Mouse (Mus musculus) telencephalon, adult 2 months (tissue): ENCODE results near the gene Mtus2.
"Not testable (repeated sequence)": the region's sequence is repeated elsewhere in the genome, so short reads cannot be mapped to it uniquely, and the experiment has no call there.

ENCODE experiments used
- DNase-seq: peaks from one replicate; pipeline ENCODE4 v3.0.0-alpha.2; 2011; ENCODE audit warnings: low read depth, low spot score

The Mtus2 gene

GRCm38 (mm10) chr5:148272771-148273170 lies 315.7 kb downstream of the Mtus2 start:
- no peak for DNase-seq

GRCm38 (mm10) chr5:148278233-148278632 lies 321.1 kb downstream of the Mtus2 start:
- DNase-seq = no peak

GRCm38 (mm10) chr5:148280321-148280720 lies 323.2 kb downstream of the Mtus2 start:
- no peak for DNase-seq

DNA sequence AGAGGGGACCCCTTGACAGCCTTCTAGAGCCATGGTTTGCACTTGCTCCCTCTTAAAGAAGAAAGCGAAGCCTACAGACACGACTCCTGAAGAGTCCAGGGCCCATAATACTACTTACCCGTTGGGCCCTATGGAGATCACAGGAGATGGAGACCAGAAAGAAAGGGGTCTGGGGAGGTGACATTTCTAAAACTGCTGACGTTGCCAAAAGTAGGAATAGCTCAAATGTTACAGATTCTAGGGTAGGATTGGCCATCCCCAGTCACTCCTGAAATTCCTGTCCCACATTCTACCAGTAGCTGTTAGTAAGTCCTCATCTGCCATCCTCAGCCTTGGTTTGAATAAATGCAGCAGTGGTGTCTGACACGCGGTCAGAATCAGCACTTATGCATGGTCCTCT lies 325.0 kb downstream of the Mtus2 start:
- DNase-seq = no peak

DNA sequence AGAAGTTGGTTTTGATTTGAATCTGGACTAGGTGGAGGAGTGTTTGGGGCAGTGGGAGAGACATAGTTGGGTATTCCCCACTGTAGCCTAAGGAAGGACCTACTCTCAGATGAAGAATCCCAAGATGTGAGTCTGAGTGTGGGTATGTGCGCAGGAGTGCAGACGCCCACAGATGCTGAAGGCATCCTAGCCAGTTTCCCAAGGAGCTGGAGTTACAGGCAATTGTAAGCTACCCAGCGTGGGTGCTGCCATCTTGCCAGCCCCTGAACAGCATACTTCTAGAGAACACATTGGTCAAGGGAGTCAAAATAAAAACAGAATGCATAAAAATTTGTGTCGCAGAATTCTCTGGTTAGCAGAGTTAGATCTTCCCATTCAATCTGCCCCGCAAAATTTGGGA lies 325.5 kb downstream of the Mtus2 start:
- DNase-seq = no peak

GRCm38 (mm10) chr5:148283177-148283576 lies 326.1 kb downstream of the Mtus2 start:
- DNase-seq = no peak

DNA sequence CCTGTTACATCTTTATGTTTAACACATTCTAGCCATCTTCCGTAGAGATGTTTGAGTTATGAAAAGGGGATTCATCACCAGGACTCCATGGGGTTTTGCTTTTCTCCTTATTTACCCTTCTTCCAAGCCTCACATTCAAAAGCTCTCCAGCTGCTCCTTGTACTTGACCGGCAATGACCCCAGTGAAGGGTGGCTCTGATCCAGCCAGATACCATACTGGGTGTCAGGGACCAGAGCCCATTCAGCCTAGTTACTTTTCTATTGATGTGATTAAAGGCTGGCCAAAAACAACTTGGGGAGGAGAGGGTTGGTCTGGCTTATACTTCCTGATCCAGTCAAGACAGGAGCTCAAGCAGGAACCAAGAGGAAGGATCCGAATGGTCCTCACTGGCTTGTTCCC lies 326.5 kb downstream of the Mtus2 start:
- DNase-seq = no peak

GRCm38 (mm10) chr5:148287529-148287928 lies 330.4 kb downstream of the Mtus2 start:
- no peak for DNase-seq

DNA sequence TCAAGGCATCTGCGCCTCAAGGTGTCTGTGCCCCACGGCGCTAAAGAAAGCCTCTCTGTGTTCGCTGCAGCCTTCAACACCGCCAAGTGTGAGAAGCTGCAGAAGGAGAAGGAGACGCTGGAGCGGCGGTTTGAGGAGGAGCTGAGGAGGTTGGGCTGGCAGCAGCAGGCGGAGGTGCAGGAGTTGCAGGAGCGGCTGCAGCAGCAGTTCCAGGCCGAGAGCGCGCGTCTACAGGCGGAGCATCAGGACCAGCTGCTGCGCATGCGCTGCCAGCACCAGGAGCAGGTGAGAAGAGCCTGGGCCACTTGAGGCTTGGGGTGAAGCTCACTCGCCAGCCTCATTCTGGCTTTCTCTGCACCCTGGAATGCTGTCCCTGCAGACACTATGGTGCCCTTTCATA lies 331.7 kb downstream of the Mtus2 start:
- no peak for DNase-seq

DNA sequence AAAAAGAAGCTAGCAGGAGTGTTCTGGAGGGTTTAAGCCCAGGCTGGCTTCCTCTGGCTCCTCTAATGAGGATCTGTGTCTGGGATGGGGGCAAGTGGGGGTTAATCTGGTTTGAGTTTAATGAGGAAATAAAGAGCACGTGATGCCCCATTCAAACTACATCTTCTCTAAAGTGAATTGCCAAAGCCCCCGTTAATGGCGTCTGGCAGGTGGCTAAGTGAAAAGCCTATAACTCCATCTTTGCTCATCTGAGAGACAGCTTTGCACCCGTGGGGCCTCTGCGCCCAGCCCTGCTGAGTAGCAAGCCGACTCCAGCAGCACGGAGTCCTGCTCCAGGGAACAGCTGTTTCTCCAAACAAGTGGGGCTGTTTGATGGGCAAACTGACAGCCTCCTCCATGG lies 332.8 kb downstream of the Mtus2 start:
- DNase-seq = no peak

- DNase-seq = no peak
Observed at GRCm38 (mm10) chr5:148292862-148293261, 335.7 kb downstream of the Mtus2 start.

DNA sequence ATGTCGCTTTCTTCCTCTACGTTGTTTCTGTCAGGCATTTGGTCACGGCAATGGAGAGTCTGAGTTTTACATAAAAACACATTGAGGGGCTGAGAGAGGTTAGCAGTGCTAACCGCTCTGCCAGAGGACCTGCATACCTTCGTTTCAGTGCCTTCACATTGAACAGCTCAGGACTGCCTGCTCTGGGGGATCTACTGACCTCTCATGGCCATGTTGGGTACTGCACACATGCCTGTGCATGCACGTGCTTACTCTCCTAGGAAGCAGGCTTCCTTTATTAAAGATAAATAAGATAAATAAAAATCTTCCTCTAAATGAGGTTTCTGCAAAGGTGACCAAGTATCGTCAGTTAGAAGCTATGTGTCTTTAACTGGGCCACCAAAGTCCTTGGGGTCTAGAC lies 336.2 kb downstream of the Mtus2 start:
- no peak for DNase-seq

- no peak for DNase-seq
Observed at GRCm38 (mm10) chr5:148302968-148303367, 345.8 kb downstream of the Mtus2 start.

GRCm38 (mm10) chr5:148304112-148304511 lies 347.0 kb downstream of the Mtus2 start:
- DNase-seq = no peak

DNA sequence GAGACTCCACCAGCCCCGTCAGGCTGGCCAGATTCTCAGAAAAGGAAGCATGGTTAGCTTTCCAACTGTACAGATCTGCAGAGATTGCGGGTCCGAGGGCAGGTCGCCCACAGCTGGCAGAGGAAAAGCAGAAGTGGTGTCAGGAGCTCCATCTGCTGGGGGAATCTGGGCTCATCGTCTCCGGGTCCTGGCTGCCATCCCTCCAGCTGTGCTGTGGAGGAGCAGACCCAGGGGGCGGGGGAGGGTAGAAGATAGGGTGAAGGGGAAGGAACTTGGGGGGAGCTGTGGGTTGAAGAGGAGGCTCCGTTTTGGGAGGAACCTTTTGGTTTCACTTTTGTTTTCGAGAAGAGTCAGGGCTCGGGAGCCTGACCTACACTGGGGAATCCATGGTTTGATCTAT lies 353.7 kb downstream of the Mtus2 start:
- no peak for DNase-seq

GRCm38 (mm10) chr5:148312443-148312842 lies 355.3 kb downstream of the Mtus2 start:
- no peak for DNase-seq

DNA sequence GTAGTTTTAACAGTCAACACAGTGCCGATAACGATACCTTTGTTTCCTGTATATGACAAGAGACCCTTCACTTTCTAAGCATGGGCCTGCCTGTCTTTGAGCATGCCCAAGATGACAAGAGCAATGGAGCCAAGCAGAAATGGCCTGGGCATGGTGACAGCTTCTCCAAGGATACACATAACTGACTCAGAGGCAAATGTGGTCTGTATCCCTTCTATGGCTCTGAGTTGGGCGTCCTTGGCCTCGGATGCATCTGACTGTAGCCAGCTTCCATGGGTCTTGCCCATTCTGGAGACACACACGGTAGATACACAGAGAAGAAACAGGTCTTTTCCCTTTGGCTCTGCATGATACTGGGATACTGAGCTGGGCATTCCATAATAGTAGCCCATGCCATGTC lies 357.8 kb downstream of the Mtus2 start:
- no peak for DNase-seq

DNA sequence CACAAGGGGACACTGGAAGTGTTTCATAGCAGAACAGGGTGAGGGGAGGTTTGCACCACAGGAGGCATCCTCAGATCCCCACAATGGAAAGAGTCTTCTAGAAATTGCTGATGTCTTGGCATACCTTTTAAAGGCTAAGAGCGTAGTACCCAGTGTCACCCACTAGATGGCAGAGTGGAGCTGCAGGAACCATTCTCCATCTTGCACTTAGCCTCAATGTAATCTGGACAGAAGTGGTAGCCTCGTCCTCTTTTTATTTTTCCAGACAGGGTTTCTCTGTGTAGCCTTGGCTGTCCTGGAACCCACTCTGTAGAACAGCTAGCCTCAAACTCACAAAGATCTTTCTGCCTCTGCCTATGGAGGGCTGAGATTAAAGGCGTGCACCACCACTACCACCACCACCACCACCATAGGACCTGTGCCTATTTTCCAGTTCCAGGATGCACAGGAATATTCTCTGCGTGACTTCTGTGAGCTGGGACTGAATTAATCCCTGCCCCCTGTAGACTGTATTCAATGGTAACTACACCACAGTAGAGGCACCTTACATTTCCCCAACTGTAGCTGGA lies 368.3 kb downstream of the Mtus2 start:
- DNase-seq = peak; percentile 23

DNA sequence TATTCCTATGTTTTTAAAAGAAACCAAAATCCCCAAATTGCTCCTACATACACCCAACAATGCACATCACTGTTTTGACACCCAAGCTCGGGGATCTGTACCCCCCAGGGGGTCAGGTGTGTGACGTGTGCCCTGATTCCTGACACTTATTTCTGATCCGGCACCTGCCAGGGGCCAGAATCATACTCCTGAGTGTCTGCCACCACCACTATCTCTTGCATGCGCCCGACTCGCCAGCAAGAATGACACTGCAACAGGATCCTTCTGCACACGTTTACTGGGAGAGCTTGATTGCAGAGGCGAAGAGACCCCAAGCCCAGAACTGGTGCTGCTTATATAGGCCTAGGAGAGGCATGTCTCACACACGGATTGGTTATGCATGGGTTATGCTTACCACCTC lies 369.2 kb downstream of the Mtus2 start:
- DNase-seq = not testable (repeated sequence)

- no peak for DNase-seq
Observed at GRCm38 (mm10) chr5:148328982-148329381, 371.9 kb downstream of the Mtus2 start.

GRCm38 (mm10) chr5:148331229-148331776 lies 374.2 kb downstream of the Mtus2 start:
- no peak for DNase-seq

GRCm38 (mm10) chr5:148331926-148332621 lies 375.0 kb downstream of the Mtus2 start:
- no peak for DNase-seq

DNA sequence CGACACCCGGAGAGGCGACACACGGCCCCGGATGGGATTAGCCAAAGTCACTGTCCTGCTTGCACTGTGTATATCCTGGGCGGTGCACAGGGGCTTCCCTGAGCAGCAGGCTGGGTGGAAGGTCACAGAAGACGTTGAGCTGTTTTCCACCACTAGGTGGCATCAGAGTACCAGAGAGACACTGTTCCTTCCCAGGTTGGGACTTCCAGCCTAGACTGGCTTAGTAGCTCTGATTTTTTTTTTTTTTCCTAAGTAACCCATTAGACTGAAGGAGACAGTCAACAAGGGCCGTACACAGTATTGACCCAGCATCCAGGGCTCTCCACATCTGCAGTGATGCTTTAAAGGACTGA lies 375.5 kb downstream of the Mtus2 start:
- no peak for DNase-seq
